Mouse (Mus musculus) lung, postnatal 0 days (tissue): ENCODE data around the gene Prkcb.

Experiments used
- CTCF ChIP-seq: IDR thresholded peaks from 2 replicates; pipeline ENCODE4 v1.5.1; 2016; ENCODE audit warnings: antibody characterized with exemption, mild to moderate bottlenecking
- EP300 ChIP-seq: IDR thresholded peaks from 2 replicates; pipeline ENCODE4 v1.6.1; 2016; ENCODE audit warnings: antibody characterized with exemption, mild to moderate bottlenecking, control low read depth

DNA sequence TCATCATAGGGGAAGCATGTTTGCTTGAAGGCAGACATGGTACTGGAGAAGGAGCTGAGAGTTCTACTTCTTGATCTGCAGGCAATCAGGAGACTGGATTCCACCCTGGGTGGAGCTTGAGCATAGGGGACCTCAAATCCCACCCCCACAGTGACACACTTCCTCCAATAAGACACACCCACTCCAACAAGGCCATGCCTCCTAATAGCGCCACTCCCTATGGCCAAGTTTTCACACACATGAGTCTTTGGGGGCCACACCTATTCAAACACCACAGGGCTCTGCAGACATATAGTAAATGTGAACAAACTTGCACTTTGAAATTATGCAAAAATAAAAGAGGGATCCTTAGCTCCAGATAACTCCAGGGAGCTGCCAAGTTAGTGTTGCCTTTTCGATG is 49.6 kb upstream of the Prkcb start:
- no peak for TF ChIP-seq CTCF
- TF ChIP-seq EP300 = no peak
